8 mouse cellular contexts compared by ENCODE assay signal in genomic region chr10:120898785-120899762, GRCm38 (mm10). TPM values are rescaled to one million over a fixed set of nuclear protein-coding genes. Genes with fewer than 3 reads are reported as not detected.
DNase-seq lines count a peak whose midpoint lies in the region; ATAC-seq and TF ChIP-seq lines count a peak whose summit lies in the region.

Msrb3 (minus strand) TSS chr10:120899101.

- 3% methylated on average over 62 of the region's 64 CpGs for WGBS in cerebellum, adult 2 months
- 2% methylated on average over 54 of the region's 64 CpGs for WGBS in lung, embryonic 15.5 days

- H3K4me2 ChIP-seq in lung, embryonic 15.5 days: peak within 1 kb of the TSS; percentile 89

- H3K4me1 ChIP-seq in cerebellum, adult 2 months (ENCODE audit: control insufficient read depth, insufficient read depth, low read length): peaks cover 3% of the 10 kb centered on the region
- H3K4me1 ChIP-seq in lung, embryonic 15.5 days: peaks cover 55% of the 10 kb centered on the region

- H3K27me3 ChIP-seq in cerebellum, adult 2 months (ENCODE audit: control insufficient read depth, insufficient read depth, low read length): no peaks in the 10 kb centered on the region
- H3K27me3 ChIP-seq in lung, embryonic 15.5 days: no peaks in the 10 kb centered on the region

- no peaks in the 10 kb centered on the region for H3K9me3 ChIP-seq in lung, embryonic 15.5 days

- H3K4me3 ChIP-seq in cerebellum, adult 2 months (replicated peaks; ENCODE audit: insufficient read depth, low read depth, low read length): peak within 1 kb of the TSS; percentile 63
- H3K4me3 ChIP-seq in layer of hippocampus, adult 2 months: peak within 1 kb of the TSS; percentile 68
- H3K4me3 ChIP-seq in lung, embryonic 15.5 days: peak within 1 kb of the TSS; percentile 68

- peak; percentile 70 for ATAC-seq in lung, embryonic 15.5 days (ENCODE audit: borderline replicate concordance, extremely low read depth, low FRiP score, low TSS enrichment)
- ATAC-seq in inflammation-experienced regulatory T-cells, adult 6 months: no peak

- peak within 1 kb of the TSS; percentile 71 for H3K9ac ChIP-seq in lung, embryonic 15.5 days

- intact Hi-C loops in heart, postnatal 36 days (cut with DNase I): loop anchor here (5.0 kb wide), 1 partner anchor 78 kb away; the partner anchor contains the start of gene Lemd3

- H3K27ac ChIP-seq in cerebellum, adult 2 months (ENCODE audit: insufficient read depth, low read length): no peak within 1 kb of the TSS
- H3K27ac ChIP-seq in layer of hippocampus, adult 2 months: peak within 1 kb of the TSS; percentile 44; the same call in 1 of the 2 replicates
- peak within 1 kb of the TSS; percentile 80 for H3K27ac ChIP-seq in lung, embryonic 15.5 days

- no peaks in the 10 kb centered on the region for H3K36me3 ChIP-seq in lung, embryonic 15.5 days

- no peak for TF ChIP-seq CTCF in cerebellum, adult 2 months (IDR thresholded peaks at IDR 0.05; ENCODE audit: borderline replicate concordance, insufficient read depth, low read depth, low read length)
- no peak for TF ChIP-seq CTCF in layer of hippocampus, adult 2 months (conservative IDR thresholded peaks at IDR 0.05)

- no peak for TF ChIP-seq POLR2A in cerebellum, adult 2 months (IDR thresholded peaks at IDR 0.05; ENCODE audit: borderline replicate concordance, insufficient read depth, low read length)

- peak; percentile 96 for DNase-seq in NIH3T3 (ENCODE audit: low read depth)
- DNase-seq in cerebellum, adult 2 months: peak; percentile 82 to 84
- DNase-seq in forelimb bud, embryonic 11.5 days (ENCODE audit: low read depth, low spot score): peak; percentile 68
- peak; percentile 86 to 89 for DNase-seq in heart, postnatal 36 days
- peak in 1 of 2 experiments; percentile 61 for DNase-seq in layer of hippocampus, adult 2 months (ENCODE audit: low spot score in 2 of 2)
- DNase-seq in ovary, postnatal 10 days (ENCODE audit: low spot score): peak; percentile 56

RNA-seq across cellular contexts. Expression of gene Msrb3, which starts in this region (rescaled TPM):
- polyA plus RNA-seq in cerebellum, adult 2 months (2012; rRNA removed): 5.2 and 6.1 TPM in 2 replicates
- total RNA-seq in heart, postnatal 36 days (2021): 10 to 100 TPM; 84.0 to 89.1 TPM
- 1 to 10 TPM; 4.0 to 4.9 TPM for total RNA-seq in layer of hippocampus, adult 2 months (2021)
- polyA plus RNA-seq in lung, embryonic 15.5 days (2015; fragmentation: Nextera tagmentation; extraction: Ambion mirVana): 15.3 and 15.8 TPM in 2 replicates
- polyA plus RNA-seq in inflammation-experienced regulatory T-cells, adult 6 months (2017; shearing (Covaris generic)): under 1 TPM in 2 of 3 experiments, not detected in 1; 0.17 to 0.48 TPM

Comparison
In these comparisons a context has a peak if more than half of its experiments do, and no peak if none do; other contexts are left out.
1. RNA of gene Msrb3 (total RNA-seq): 84.0 to 89.1 TPM in heart, postnatal 36 days; 4.0 to 4.9 TPM in layer of hippocampus, adult 2 months; every median in the first group is over 10 times any median in the second.
2. Peak in every context shown above with its lines, with median percentiles within 50 percentile points of each other: H3K4me3 ChIP-seq.